Mouse (Mus musculus): ENCODE results near the gene Pip4k2a. TPM values are rescaled to one million over a fixed set of nuclear protein-coding genes. Genes with fewer than 3 reads are reported as not detected.

Pip4k2a gene
- total and polyA plus RNA-seq, 3 experiments: 6.6 to 52.9 (median 20.8) TPM

DNA sequence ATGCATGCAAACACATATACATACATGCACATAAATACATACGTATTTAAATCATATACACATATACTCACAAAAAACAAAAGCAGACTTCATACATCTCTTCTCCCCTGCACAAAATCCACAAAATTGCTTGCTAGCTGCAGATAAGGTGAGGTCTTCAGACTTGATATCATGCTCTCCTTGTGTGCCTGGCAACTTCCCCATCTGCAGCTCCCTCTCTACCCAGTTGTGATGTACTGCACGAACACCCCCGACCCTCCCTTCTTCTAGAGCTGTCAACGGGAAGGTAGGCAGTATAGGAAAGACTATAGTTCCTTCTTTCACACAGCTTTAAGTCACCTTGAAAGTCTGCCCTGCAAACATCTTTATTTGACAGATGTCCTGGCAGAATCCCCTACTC, 96.8 kb downstream of the Pip4k2a start:
- no peak for DNase-seq (ENCODE audit: extremely low read depth)
- H3K9me3 ChIP-seq (replicated peaks; ENCODE audit: low read length): peaks cover 4% of the 10 kb centered on the region
- no peak overlapping the region for H3K9ac ChIP-seq (ENCODE audit: insufficient read depth, low read depth)
- peaks cover 0 to 67% of the 10 kb centered on the region in 2 experiments for H3K36me3 ChIP-seq (replicated peaks in 1 of 2; ENCODE audit: control insufficient read depth in 1 of 2, insufficient read depth in 1 of 2, low read length in 1 of 2)
- H3K79me2 ChIP-seq (replicated peaks; ENCODE audit: control insufficient read depth, extremely low read depth, insufficient read depth, poor library complexity, severe bottlenecking): no peaks in the 10 kb centered on the region; the same call in 1 of the 2 replicates
- no peak for TF ChIP-seq ZMIZ1 (IDR thresholded peaks at IDR 0.05; ENCODE audit: low read depth, low read length)
- TF ChIP-seq USF2 (conservative IDR thresholded peaks at IDR 0.05; ENCODE audit: low read depth, low read length): no peak
- no peak for TF ChIP-seq SMC3 (IDR thresholded peaks at IDR 0.05; ENCODE audit: low read depth, low read length)
- no peak for TF ChIP-seq ELF1 (IDR thresholded peaks at IDR 0.05; ENCODE audit: low read depth, low read length)
- TF ChIP-seq EP300 (IDR thresholded peaks at IDR 0.05; ENCODE audit: low read length): no peak
- no peak for TF ChIP-seq CTCF (conservative IDR thresholded peaks at IDR 0.05 in 1 of 2, IDR thresholded peaks at IDR 0.05 in 1 of 2; ENCODE audit: low read depth in 2 of 2, low read length in 2 of 2)
- no peak for TF ChIP-seq MAX (IDR thresholded peaks at IDR 0.05; ENCODE audit: low read length)
- no peak for TF ChIP-seq CHD1 (IDR thresholded peaks at IDR 0.05; ENCODE audit: low read depth, low read length)
- TF ChIP-seq ZKSCAN1 (IDR thresholded peaks at IDR 0.05; ENCODE audit: borderline replicate concordance, low read depth, low read length): no peak
- TF ChIP-seq MYC (IDR thresholded peaks at IDR 0.05; ENCODE audit: low read depth, low read length): no peak
- no peak for TF ChIP-seq TBP (conservative IDR thresholded peaks at IDR 0.05; ENCODE audit: low read depth, low read length)
- TF ChIP-seq POLR2AphosphoS2 (IDR thresholded peaks at IDR 0.05; ENCODE audit: low read depth, low read length): no peak
- TF ChIP-seq PAX5 (IDR thresholded peaks at IDR 0.05; ENCODE audit: low read length): no peak
- no peak for TF ChIP-seq MAFK (IDR thresholded peaks at IDR 0.05; ENCODE audit: insufficient replicate concordance, low read length)
- no peak for TF ChIP-seq USF1 (IDR thresholded peaks at IDR 0.05; ENCODE audit: low read depth, low read length)
- dilution Hi-C loops (cut with MboI; ENCODE audit: extremely low pct_ligation_motif_present, extremely low pct_unique_long_range_greater_than_20kb, low sequenced_read_pairs): no loop called here
- peaks cover 6 to 85% of the 10 kb centered on the region in 2 experiments for H3K4me1 ChIP-seq (ENCODE audit: control insufficient read depth in 1 of 2, insufficient read depth in 2 of 2)
- in situ Hi-C loops (cut with MboI; ENCODE audit: low pct_ligation_motif_present, low pct_unique_long_range_greater_than_20kb, low sequenced_read_pairs): no loop called here
- H3K27ac ChIP-seq (ENCODE audit: insufficient read depth, low read depth): no peak overlapping the region
- H3K4me2 ChIP-seq (ENCODE audit: insufficient read depth, low read depth, poor library complexity, severe bottlenecking): no peak overlapping the region
- H3K4me3 ChIP-seq (replicated peaks in 1 of 3; ENCODE audit: low read depth in 2 of 3, low read length in 2 of 3, poor library complexity in 1 of 3): no peak overlapping the region
- no peaks in the 10 kb centered on the region for H3K27me3 ChIP-seq (replicated peaks)

DNA sequence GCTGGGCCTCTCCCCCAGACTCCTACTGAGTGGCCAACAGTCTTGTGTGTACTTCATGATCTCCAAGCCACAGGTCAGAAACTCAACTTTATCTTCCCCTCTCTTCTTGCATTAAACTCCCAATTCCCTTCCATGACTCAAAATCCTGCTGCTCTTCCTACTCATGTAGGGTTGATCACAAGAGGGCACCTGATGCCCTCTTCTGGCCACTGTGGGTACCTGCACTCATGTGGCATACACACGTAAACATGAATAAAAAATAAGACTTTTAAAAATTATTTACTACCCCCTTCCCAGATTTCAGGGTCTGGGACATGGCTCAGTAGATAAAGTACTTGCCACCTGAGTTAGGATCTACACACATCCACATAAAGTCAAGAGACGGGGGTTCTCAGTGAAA, 97.3 kb downstream of the Pip4k2a start:
- H3K79me2 ChIP-seq (replicated peaks; ENCODE audit: control insufficient read depth, extremely low read depth, insufficient read depth, poor library complexity, severe bottlenecking): no peaks in the 10 kb centered on the region; the same call in 1 of the 2 replicates
- dilution Hi-C loops (cut with MboI; ENCODE audit: extremely low pct_ligation_motif_present, extremely low pct_unique_long_range_greater_than_20kb, low sequenced_read_pairs) (no loop called here), in situ Hi-C loops (cut with MboI; ENCODE audit: low pct_ligation_motif_present, low pct_unique_long_range_greater_than_20kb, low sequenced_read_pairs) (no loop called here)
- H3K9me3 ChIP-seq (replicated peaks; ENCODE audit: low read length): peaks cover 4% of the 10 kb centered on the region
- no peaks in the 10 kb centered on the region for H3K27me3 ChIP-seq (replicated peaks)
- no peak overlapping the region for H3K27ac ChIP-seq (ENCODE audit: insufficient read depth, low read depth)
- H3K4me3 ChIP-seq (replicated peaks in 1 of 3; ENCODE audit: low read depth in 2 of 3, low read length in 2 of 3, poor library complexity in 1 of 3): no peak overlapping the region
- peaks cover 0 to 67% of the 10 kb centered on the region in 2 experiments for H3K36me3 ChIP-seq (replicated peaks in 1 of 2; ENCODE audit: control insufficient read depth in 1 of 2, insufficient read depth in 1 of 2, low read length in 1 of 2)
- no peak overlapping the region for H3K4me2 ChIP-seq (ENCODE audit: insufficient read depth, low read depth, poor library complexity, severe bottlenecking)
- TF ChIP-seq POLR2A (IDR thresholded peaks at IDR 0.05; ENCODE audit: low read depth, low read length) (no peak), CHD2 (IDR thresholded peaks at IDR 0.05; ENCODE audit: low read length) (no peak), ZC3H11A (IDR thresholded peaks at IDR 0.05; ENCODE audit: low read depth, low read length) (no peak), CTCF (conservative IDR thresholded peaks at IDR 0.05 in 1 of 2, IDR thresholded peaks at IDR 0.05 in 1 of 2; ENCODE audit: low read depth in 2 of 2, low read length in 2 of 2) (peak in 1 of 2 experiments; percentile 15; a peak in 1 of 4 replicates)
- no peak for DNase-seq (ENCODE audit: extremely low read depth)
- H3K9ac ChIP-seq (ENCODE audit: insufficient read depth, low read depth): no peak overlapping the region
- peaks cover 6 to 87% of the 10 kb centered on the region in 2 experiments for H3K4me1 ChIP-seq (ENCODE audit: control insufficient read depth in 1 of 2, insufficient read depth in 2 of 2)

Data from CH12.LX (cell line).